Mouse (Mus musculus): ENCODE results near the gene Fyb.

Gene Fyb

GRCm38 (mm10) chr15:6658081-6658480, 135.4 kb downstream of the Fyb start:
- no peak for DNase-seq (ENCODE audit: low spot score)

- DNase-seq (ENCODE audit: low spot score): no peak
Observed at GRCm38 (mm10) chr15:6661951-6662350, 139.3 kb downstream of the Fyb start.

- DNase-seq (ENCODE audit: low spot score): no peak
Observed at GRCm38 (mm10) chr15:6663991-6664390, 141.3 kb downstream of the Fyb start.

- no peak for DNase-seq (ENCODE audit: low spot score)
Observed at GRCm38 (mm10) chr15:6666072-6666471, 143.4 kb downstream of the Fyb start.

- DNase-seq (ENCODE audit: low spot score): no peak
Observed at GRCm38 (mm10) chr15:6668793-6669437, 146.3 kb downstream of the Fyb start.

- no peak for DNase-seq (ENCODE audit: low spot score)
Observed at GRCm38 (mm10) chr15:6678479-6678878, 155.8 kb downstream of the Fyb start.

GRCm38 (mm10) chr15:6702164-6702563, 179.5 kb downstream of the Fyb start:
- no peak for DNase-seq (ENCODE audit: low spot score)

GRCm38 (mm10) chr15:6705351-6705901, 182.8 kb downstream of the Fyb start:
- no peak for DNase-seq (ENCODE audit: low spot score)

- no peak for DNase-seq (ENCODE audit: low spot score)
Observed at GRCm38 (mm10) chr15:6707551-6707935, 184.9 kb downstream of the Fyb start.

GRCm38 (mm10) chr15:6707936-6708525, 185.4 kb downstream of the Fyb start, which contains the start of gene Rictor:
TSS of gene Rictor (plus strand) at chr15:6708379.
- DNase-seq (ENCODE audit: low spot score): no peak

- DNase-seq (ENCODE audit: low spot score): no peak
Observed at GRCm38 (mm10) chr15:6708526-6709441, 186.1 kb downstream of the Fyb start.

GRCm38 (mm10) chr15:6709618-6710017, 187.0 kb downstream of the Fyb start:
- DNase-seq (ENCODE audit: low spot score): no peak

GRCm38 (mm10) chr15:6710341-6710740, 187.7 kb downstream of the Fyb start:
- DNase-seq (ENCODE audit: low spot score): no peak

- no peak for DNase-seq (ENCODE audit: low spot score)
Observed at GRCm38 (mm10) chr15:6711226-6711625, 188.6 kb downstream of the Fyb start.
